Mouse (Mus musculus): ENCODE data around the gene Nfatc2ip. TPM values are rescaled to one million over a fixed set of nuclear protein-coding genes. Genes with fewer than 3 reads are reported as not detected.

Gene Nfatc2ip
- polyA plus RNA-seq, 1 experiment: 7.9 TPM

DNA sequence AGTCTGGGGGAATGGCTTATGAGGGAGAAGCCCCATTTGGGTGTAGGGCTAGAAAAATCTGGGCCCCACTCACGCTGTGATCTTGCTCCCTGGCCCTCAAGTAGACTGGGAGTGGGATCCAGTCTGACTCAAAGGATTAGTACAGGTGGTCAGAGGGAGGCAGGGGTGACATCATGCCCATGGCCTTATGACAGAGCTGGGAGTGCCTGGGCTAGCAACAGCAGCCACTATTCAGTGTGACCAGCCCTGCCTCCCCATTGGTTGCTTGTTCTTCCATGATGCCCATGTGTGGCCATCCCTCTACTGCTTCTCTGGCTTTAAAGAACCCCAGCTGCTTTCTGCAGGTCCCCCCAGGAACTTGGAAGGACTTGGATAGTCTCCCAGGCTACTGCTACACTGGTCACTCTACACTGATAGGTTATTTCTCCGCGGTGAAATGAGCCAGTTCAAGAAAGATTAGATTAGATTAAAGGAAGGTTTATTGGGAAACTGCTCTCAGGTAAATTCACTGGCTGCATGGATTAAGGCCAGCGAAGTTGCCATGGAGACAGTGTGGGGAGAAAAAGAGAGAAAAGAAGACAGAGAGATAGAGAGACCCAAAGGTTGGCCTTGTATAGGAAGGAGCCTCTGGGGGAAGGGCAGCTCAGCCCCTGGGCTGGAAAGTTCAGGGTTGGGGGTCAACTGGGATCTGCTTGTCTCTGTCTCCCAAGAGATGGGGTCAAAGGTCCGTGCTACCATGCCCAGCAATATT lies 40.5 kb downstream of the Nfatc2ip start:
- DNase-seq (ENCODE audit: low spot score): no peak

DNA sequence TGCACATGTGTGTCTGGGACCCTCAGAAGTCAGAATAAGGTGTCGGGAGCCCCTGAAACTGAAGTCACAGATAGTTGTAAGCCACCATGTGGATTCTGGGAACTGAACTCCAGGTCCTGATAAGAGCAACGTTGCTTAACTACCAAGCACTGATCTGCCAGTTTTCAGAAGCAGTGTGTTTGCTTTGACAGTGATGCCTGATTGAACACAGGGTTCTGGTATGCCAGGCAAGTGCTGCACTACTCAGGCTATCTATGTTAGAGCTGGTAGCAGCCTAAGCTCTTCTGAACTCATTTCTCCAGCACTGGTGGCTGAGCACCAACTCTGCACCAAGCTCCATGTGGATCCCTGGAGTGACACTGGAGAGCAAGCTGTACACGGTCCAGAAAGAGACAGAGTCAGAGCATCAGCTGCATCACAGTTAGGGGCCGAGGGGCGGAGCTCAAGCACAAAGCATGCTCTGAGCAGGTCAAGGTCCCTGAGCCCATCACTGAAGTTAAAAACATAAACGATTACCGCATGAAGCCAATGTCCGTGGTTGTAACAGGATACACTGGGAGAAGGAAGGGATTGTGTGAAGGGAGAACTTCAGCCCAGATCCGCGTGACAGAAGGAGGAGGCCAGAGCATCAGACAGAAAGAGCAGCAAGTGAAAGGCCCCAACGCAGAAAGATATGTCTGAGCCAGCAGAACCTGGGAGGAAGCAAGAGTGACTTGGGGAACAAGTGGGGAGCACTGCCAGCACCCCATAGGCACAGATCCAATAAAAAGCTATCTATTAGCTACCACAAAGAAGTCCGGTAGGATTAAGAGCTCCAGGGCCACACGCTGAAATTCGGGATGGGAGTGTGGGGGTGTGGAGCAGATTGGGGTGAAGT lies 41.6 kb downstream of the Nfatc2ip start:
- DNase-seq (ENCODE audit: low spot score): no peak

DNA sequence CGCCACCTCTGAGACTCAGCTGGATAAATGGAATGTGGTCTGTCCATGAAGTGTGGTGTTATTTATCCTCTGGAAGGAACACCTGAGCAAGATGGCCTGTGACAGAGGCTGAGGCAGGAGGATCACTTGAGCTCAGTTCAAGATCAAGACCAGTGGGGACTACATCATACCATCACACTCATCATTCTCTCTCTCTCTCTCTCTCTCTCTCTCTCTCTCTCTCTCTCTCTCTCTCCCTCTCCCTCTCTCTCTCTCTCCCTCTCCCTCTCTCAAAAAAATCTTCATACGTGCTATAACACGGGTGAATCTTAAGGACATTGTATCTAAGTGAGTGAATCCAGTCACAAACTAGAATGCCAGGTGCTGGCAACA lies 42.6 kb downstream of the Nfatc2ip start:
- DNase-seq (ENCODE audit: low spot score): no peak

DNA sequence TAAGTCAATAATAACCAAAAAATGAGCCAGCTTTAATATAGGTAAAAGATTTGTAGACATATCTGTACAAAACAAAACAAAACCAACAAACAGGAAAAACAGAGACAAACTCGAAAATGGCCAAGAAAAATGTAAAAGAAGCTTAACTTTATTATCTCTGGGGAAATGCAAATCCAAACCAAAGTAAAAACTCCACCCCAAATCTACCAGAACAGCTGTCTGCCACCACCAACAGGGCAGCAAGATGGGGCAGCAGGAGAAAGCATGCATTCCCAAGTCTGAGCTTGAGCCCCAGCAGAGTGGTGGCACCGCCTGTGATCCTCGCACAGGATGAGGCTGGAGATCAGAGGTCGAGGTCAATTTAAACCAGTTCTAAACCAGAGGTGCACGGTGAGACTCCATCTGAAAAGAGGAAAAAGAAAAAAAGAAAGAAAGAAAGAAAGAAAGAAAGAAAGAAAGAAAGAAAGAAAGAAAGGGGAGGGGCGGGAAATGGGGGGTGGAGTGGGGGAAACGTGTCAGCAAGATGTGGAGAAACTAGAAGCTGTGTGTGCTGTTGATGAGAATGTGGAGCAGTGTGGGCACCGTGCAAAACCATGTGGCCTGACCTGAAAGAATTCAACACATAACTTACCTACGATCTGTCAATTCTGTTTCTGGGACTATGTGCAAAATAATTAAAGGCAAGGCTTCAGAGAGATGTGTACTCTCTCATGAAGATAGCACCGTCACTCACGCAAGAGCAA lies 43.1 kb downstream of the Nfatc2ip start:
- DNase-seq (ENCODE audit: low spot score): no peak

DNA sequence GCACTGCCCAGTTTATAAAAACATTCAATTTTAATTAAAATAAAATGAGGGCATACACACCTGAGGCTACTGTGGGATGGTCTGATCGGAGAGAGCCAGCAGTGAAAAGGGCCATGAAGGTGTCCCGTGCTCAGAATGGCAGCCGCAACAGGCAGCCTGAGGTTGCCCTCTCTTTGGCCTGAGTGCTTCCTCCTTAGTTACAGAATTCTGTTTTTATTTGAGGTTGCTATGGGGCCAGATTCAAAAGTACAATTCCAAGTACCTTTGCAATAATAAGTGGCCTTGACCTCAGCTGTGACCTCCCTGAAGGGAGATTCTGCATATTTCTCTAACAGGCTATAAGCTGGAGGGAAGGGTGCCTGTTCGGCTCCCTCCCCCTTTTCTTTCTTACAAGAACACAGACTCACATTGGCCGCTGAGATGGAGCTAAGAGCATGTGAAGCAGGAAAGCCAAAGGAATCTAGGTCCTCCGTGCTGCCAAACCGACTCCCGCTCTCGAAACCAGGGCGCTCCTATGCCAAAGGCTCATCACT lies 45.1 kb downstream of the Nfatc2ip start:
- DNase-seq (ENCODE audit: low spot score): no peak

DNA sequence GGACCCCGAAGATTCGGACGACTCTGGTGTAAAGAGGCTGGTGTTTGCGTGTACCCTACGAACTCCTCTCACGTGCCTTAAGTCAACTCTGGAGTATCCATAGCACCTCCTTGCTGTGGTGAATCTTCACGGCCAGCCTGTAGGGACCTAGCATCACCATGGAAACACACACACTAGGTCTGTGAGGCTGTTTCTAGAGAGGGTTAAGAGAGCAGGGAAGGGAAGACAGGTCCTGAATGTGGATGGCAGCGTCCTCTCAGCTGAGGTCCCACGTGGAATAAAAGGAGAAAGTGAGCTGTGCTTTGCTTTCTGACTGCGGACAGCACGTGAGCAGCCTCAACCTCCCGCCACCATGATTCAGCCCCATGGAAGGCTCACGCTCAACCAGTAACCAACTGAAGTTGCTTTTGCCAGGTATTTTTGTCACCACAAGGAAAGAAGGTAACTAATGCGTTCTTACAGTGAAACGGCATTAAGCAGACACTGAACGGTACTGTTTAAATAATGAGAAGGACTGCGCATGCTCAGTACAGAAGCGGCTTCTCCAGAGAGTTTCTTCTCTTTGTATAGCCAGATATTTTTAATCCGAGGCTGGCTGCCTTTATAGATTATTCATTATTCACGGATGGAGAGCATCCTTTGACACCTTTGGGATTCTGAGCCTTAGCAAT lies 45.7 kb downstream of the Nfatc2ip start:
- DNase-seq (ENCODE audit: low spot score): no peak

DNA sequence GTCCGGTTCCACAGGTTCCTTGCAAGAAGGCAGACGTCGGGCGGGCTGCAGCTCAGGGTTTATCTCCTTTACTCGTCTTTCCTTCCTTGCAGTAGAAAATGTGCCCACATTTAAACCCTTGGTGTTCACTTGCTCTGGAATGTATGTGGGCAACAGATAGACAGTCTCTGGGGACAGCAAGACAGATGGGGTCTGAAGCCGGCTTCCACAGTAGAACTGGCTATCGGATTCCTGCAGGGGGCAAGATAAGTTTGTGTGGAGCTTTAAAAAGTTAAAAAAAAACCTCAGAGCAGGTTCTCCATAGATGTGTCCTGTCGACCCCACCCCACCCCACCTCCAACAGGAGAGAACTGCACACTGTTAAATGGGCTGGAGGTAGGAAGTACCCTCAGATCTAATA lies 48.2 kb downstream of the Nfatc2ip start:
- DNase-seq (ENCODE audit: low spot score): no peak

DNA sequence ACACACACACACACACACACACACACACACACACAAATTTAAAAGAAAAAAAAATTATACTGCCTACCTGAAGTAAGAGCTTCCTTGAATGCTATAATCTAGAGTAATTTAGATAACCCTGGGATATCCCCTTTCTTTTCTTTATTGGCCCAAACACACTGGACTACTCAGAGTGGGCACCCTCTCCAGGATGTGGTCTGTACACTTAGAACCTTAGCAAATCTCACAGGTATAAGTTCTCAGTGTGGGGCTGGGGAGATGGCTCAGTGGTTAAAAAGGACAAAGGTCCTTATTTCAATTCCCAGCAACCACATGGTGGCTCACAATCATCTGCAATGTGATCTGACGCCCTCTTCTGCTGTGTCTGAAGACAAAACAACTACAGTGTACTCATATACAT lies 49.4 kb downstream of the Nfatc2ip start:
- no peak for DNase-seq (ENCODE audit: low spot score)

DNA sequence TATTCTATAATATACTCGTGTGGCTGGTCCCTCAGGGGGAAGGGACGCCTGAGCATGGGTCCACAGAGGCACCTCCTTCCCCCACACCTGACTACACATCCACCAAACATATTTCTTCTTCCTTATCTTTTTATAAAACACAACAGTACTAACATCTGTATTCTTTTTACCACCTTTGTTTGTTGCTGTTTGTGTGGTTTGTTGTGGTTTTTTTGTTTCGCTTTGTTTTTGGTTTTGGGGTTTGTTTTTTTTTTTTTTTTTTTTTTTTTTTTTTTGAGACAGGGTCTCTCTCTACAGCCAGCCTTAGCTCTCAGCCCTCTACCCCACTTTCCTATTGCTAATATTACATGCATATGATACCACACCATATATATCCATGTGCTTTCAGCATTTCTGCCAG lies 50.6 kb downstream of the Nfatc2ip start:
- no peak for DNase-seq (ENCODE audit: low spot score)

DNA sequence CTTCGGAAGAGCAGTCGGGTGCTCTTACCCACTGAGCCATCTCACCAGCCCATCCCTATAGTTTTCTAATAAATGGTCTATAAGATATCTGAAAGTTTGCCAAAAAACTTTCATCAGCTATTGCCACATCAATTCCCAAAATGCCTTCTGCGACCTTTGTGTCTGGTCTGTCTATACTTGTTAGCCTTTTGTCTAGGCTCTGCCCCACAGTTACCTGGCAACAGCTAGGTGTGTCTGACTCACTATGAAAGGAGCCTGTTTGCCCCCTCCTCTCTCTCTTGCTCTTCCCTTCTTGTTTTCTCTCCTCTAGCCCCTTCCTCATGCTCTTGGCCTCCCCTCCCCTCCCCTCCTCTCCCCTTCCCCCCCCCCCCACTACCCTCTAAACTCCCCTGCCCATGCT lies 51.0 kb downstream of the Nfatc2ip start:
- DNase-seq (ENCODE audit: low spot score): no peak

DNA sequence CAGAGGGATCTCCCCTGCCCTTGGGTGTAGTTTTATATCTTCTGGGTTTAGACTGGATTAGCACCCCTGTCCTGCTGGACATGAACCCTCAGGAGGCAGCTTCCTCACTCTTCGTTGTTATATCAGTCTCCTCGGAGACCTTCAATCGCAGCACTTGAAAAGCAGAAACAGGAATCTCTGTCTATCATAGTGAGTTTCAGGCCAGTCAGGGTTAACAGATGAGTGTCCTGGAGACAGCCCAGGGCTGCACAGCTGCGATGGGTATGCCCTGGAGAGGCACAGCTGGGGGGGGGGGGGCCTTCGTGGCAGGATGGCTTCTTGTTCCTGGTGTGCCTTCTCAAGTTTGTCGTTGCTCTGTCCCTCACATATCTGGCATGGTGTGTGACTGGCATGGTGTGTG lies 55.6 kb downstream of the Nfatc2ip start:
- DNase-seq (ENCODE audit: low spot score): no peak

DNA sequence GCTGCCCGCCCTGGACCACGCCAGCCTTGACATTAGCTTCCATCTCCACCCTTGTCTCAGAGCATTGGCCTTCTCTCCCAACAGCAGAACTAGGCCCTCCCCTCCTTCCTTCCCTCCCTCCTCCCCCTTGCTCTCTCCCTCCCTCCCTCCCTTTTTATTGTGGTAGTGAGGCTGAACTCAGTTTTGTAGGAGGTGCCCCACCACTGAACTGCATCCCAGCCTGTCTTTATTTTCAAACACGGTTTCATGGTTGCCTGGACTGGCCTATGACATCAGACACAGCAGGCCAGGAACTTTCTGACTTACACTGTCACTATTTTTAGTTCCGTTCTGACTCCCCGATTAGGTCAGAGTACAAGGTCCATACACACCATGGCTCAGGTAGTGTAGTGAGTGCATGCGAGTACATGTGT lies 56.3 kb downstream of the Nfatc2ip start:
- no peak for DNase-seq (ENCODE audit: low spot score)

DNA sequence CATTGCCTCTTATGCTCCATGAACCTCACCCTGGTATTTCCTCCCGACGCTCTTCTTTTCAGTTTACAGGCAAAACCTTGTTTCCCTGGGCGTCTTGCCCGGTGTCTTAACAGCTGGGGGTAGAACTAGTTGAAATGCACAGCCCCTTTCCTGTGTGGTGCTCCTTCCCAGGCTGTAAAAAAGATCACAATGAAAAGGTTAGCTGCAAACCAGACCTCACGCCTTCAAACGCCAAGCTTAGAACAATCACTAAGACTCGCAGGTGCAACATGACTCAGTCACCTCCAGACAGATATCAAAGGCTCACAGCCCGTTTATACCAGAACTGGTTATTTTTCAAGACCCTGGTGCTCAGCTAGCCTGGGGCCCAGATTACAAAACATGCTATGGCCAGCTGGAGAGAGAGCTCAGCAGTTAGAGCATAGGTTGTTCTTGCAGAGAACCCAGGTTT lies 57.0 kb downstream of the Nfatc2ip start:
- DNase-seq (ENCODE audit: low spot score): no peak

DNA sequence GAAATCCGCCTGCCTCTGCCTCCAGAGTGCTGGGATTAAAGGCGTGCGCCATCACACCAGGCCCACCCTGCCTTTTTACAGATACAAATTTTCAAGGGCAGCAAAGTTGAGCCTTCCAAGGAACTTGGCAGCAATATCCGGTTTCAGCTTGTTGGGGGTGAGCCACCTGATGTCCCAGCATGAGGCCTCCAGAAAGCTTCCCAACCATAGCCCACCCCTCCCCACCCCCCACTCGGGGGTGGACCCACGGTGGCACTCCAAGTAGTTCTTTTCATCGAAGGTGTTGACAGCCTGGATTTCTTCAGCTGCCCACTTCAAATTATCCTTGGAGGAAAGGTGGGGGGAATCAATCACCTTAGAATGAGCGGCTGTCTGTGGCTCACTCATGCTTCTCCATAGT lies 57.6 kb downstream of the Nfatc2ip start:
- no peak for DNase-seq (ENCODE audit: low spot score)

DNA sequence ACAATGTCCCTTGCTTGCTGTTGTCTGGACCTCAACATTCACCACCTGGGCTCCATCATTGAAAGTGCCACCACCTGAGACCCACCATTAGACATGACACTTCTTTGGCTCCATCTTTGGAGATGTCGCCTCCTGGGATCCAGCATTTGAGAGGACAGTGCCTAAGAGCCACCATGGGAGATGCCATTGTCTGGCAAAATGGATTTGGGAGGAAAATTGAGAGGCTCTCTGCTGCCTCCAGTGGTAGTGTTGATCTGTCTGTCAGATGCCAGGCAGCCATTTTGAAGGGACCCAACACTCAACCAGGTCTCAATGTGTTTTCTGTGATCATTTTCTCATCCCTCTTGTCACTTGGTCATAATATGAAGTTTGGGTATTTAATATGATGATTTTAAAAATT lies 61.0 kb downstream of the Nfatc2ip start:
- no peak for DNase-seq (ENCODE audit: low spot score)

Other genes starting within 250 kb of the Nfatc2ip start
- 81.2 and 83.4 TPM in 2 replicates for gene Xpo6, start 196.2 kb downstream of the Nfatc2ip start, polyA plus RNA-seq (2012; rRNA removed)
- 2.7 and 3.7 TPM in 2 replicates for gene Sbk1, start 124.1 kb downstream of the Nfatc2ip start, polyA plus RNA-seq (2012; rRNA removed)
- gene Lat, start 27.2 kb downstream of the Nfatc2ip start, polyA plus RNA-seq (2012; rRNA removed): 2.0 and 2.3 TPM in 2 replicates
- 72.8 and 82.9 TPM in 2 replicates for gene Spns1, start 19.3 kb downstream of the Nfatc2ip start, polyA plus RNA-seq (2012; rRNA removed)
- gene Cd19, start 18.2 kb upstream of the Nfatc2ip start, polyA plus RNA-seq (2012; rRNA removed): 0.25 and 0.28 TPM in 2 replicates
- gene Rabep2, start 32.0 kb upstream of the Nfatc2ip start, polyA plus RNA-seq (2012; rRNA removed): 34.8 and 47.5 TPM in 2 replicates
- gene Atp2a1, start 66.4 kb upstream of the Nfatc2ip start, polyA plus RNA-seq (2012; rRNA removed): 0.22 and 0.57 TPM in 2 replicates
- gene Sh2b1, start 78.7 kb upstream of the Nfatc2ip start, polyA plus RNA-seq (2012; rRNA removed): 49.2 and 52.0 TPM in 2 replicates
- gene Tufm, start 90.6 kb upstream of the Nfatc2ip start, polyA plus RNA-seq (2012; rRNA removed): 76.6 and 83.6 TPM in 2 replicates
- 59.3 and 76.0 TPM in 2 replicates for gene Atxn2l, start 106.7 kb upstream of the Nfatc2ip start, polyA plus RNA-seq (2012; rRNA removed)
- 85.5 and 109 TPM in 2 replicates for gene Eif3c, start 169.7 kb upstream of the Nfatc2ip start, polyA plus RNA-seq (2012; rRNA removed)
- 2.1 and 3.0 TPM in 2 replicates for gene Apobr, start 188.2 kb upstream of the Nfatc2ip start, polyA plus RNA-seq (2012; rRNA removed)
- gene Cln3, start 189.1 kb upstream of the Nfatc2ip start, polyA plus RNA-seq (2012; rRNA removed): 48.1 and 53.3 TPM in 2 replicates
- 0.18 and 0.22 TPM in 2 replicates for gene Il27, start 198.2 kb upstream of the Nfatc2ip start, polyA plus RNA-seq (2012; rRNA removed)
- 67.1 and 82.3 TPM in 2 replicates for gene Nupr1, start 234.1 kb upstream of the Nfatc2ip start, polyA plus RNA-seq (2012; rRNA removed)